Mouse (Mus musculus) hindbrain, postnatal 0 days (tissue): ENCODE results near the gene Rgmb. TPM values are rescaled to one million over a fixed set of nuclear protein-coding genes. Genes with fewer than 3 reads are reported as not detected.

Source experiments
- ATAC-seq: fragments of 200-750 bp; cut with Nextera tagmentation; 2 replicates; pipeline ENCODE4 v1.8.0; 2017; ENCODE audit warnings: mild to moderate bottlenecking, moderate TSS enrichment, moderate library complexity
- DNase-seq: peaks from one replicate; pipeline ENCODE4 v3.0.0-alpha.2; 2015; ENCODE audit warnings: low spot score
- H3K27ac ChIP-seq: fragments of 300-500 bp; sonication (generic); 2 replicates; pipeline ENCODE4 v1.5.1; 2014; ENCODE audit warnings: mild to moderate bottlenecking
- H3K27me3 ChIP-seq: fragments of 300-500 bp; sonication (generic); 2 replicates; pipeline ENCODE4 v1.6.1; 2014; ENCODE audit warnings: low read length, mixed read lengths; ENCODE audit not compliant: insufficient read depth
- H3K36me3 ChIP-seq: fragments of 300-500 bp; sonication (generic); 2 replicates; pipeline ENCODE4 v1.6.1; 2014; ENCODE audit warnings: low read length, mixed read lengths; ENCODE audit not compliant: insufficient read depth
- H3K4me1 ChIP-seq: fragments of 300-500 bp; sonication (generic); 2 replicates; pipeline ENCODE4 v1.6.1; 2014; ENCODE audit warnings: antibody characterized with exemption, low read length, mixed read lengths; ENCODE audit not compliant: insufficient read depth
- H3K4me2 ChIP-seq: fragments of 300-500 bp; sonication (generic); 2 replicates; pipeline ENCODE4 v1.6.1; 2014; ENCODE audit warnings: low read depth, mild to moderate bottlenecking, low read length, moderate library complexity, mixed read lengths
- H3K4me3 ChIP-seq: fragments of 300-500 bp; sonication (generic); 2 replicates; pipeline ENCODE4 v1.5.1; 2014; ENCODE audit warnings: low read length
- H3K9ac ChIP-seq: fragments of 300-500 bp; sonication (generic); replicated peaks from 2 replicates; pipeline ENCODE4 v1.6.1; 2014; ENCODE audit warnings: mild to moderate bottlenecking, low read length, moderate library complexity, mixed read lengths
- H3K9me3 ChIP-seq: fragments of 300-500 bp; sonication (generic); 2 replicates; pipeline ENCODE4 v1.6.1; 2016; ENCODE audit warnings: low read length, mixed read lengths
- CTCF ChIP-seq: IDR thresholded peaks from 2 replicates; pipeline ENCODE4 v1.5.1; 2016; ENCODE audit warnings: antibody characterized with exemption, control low read depth, low read depth
- WGBS: fragments of 180-500 bp; shearing (Covaris S2); extraction: QIAGEN DNeasy Blood & Tissue Kit; methylation state at CpG from one replicate; pipeline ENCODE4 v1.1.7; 2014; 5-methylcytosine and 5-hydroxymethylcytosine counted together
- polyA plus RNA-seq: library from polyadenylated mRNA; unstranded; fragments of >200 nt; fragmentation: Nextera tagmentation; extraction: Ambion mirVana; gene quantifications from 2 replicates; pipeline ENCODE4 v1.2.1, GENCODE M21; 2015
- total RNA-seq: library from RNA; depleted of rRNA; stranded (reverse); fragments of >200 nt; gene quantifications from 2 replicates; pipeline ENCODE4 v1.2.3, GENCODE M21; 2014

Gene Rgmb
- total and polyA plus RNA-seq, 2 experiments from 2014 or later: 52.8 to 131 TPM

GRCm38 (mm10) chr17:15823215-15823614, 7.6 kb downstream of the Rgmb start:
- H3K27me3 ChIP-seq: no peaks in the 10 kb centered on the region
- no peak overlapping the region for H3K27ac ChIP-seq
- no peaks in the 10 kb centered on the region for H3K36me3 ChIP-seq
- H3K9me3 ChIP-seq: no peaks in the 10 kb centered on the region
- ATAC-seq (no peak), DNase-seq (no peak)
- no peaks in the 10 kb centered on the region for H3K4me1 ChIP-seq
- H3K4me2 ChIP-seq: peak overlapping the region; percentile 92
- no peak for TF ChIP-seq CTCF
- H3K4me3 ChIP-seq: peak overlapping the region; percentile 81
- peak overlapping the region; percentile 86; the same call in 1 of the 2 replicates for H3K9ac ChIP-seq
- WGBS: 36% methylated on average over 5 of the region's 5 CpGs

- Histone ChIP-seq H3K4me2 (0 out of 2 replicates have a peak overlapping the region, but pooled peaks have one; percentile 17), H3K36me3 (no peaks in the 10 kb centered on the region), H3K9me3 (no peaks in the 10 kb centered on the region), H3K4me3 (no peak overlapping the region), H3K4me1 (no peaks in the 10 kb centered on the region), H3K9ac (no peak overlapping the region), H3K27me3 (no peaks in the 10 kb centered on the region), H3K27ac (no peak overlapping the region)
- WGBS: 79% methylated on average over 7 of the region's 7 CpGs
- no peak for TF ChIP-seq CTCF
- ATAC-seq: no peak
- no peak for DNase-seq
Measured at GRCm38 (mm10) chr17:15822376-15822775, 8.5 kb downstream of the Rgmb start.

- H3K9me3 ChIP-seq: no peaks in the 10 kb centered on the region
- H3K4me2 ChIP-seq: no peak overlapping the region
- no peak for TF ChIP-seq CTCF
- H3K27ac ChIP-seq: no peak overlapping the region
- no peaks in the 10 kb centered on the region for H3K36me3 ChIP-seq
- ATAC-seq: no peak
- WGBS: 83% methylated on average over 4 of the region's 4 CpGs
- H3K27me3 ChIP-seq: no peaks in the 10 kb centered on the region
- no peak overlapping the region for H3K9ac ChIP-seq
- no peak for DNase-seq
- no peaks in the 10 kb centered on the region for H3K4me1 ChIP-seq
- H3K4me3 ChIP-seq: no peak overlapping the region
Measured at GRCm38 (mm10) chr17:15821706-15822105, 9.1 kb downstream of the Rgmb start.

GRCm38 (mm10) chr17:15820761-15821160, 10.1 kb downstream of the Rgmb start:
- no peak for TF ChIP-seq CTCF
- Histone ChIP-seq H3K27me3 (no peaks in the 10 kb centered on the region), H3K36me3 (no peaks in the 10 kb centered on the region), H3K9ac (no peak overlapping the region), H3K27ac (no peak overlapping the region), H3K9me3 (no peaks in the 10 kb centered on the region), H3K4me2 (0 out of 2 replicates have a peak overlapping the region, but pooled peaks have one; percentile 18), H3K4me3 (no peak overlapping the region), H3K4me1 (no peaks in the 10 kb centered on the region)
- no peak for DNase-seq
- no peak for ATAC-seq
- 80% methylated on average over 10 of the region's 10 CpGs for WGBS

GRCm38 (mm10) chr17:15820146-15820545, 10.7 kb downstream of the Rgmb start:
- TF ChIP-seq CTCF: no peak
- Histone ChIP-seq H3K9me3 (no peaks in the 10 kb centered on the region), H3K4me2 (no peak overlapping the region), H3K9ac (no peak overlapping the region), H3K4me1 (peaks cover 3% of the 10 kb centered on the region; the same call in 1 of the 2 replicates), H3K36me3 (peaks cover 3% of the 10 kb centered on the region; the same call in 1 of the 2 replicates), H3K27me3 (no peaks in the 10 kb centered on the region), H3K27ac (no peak overlapping the region), H3K4me3 (no peak overlapping the region)
- ATAC-seq (no peak), DNase-seq (no peak)
- WGBS: 47% methylated on average over 6 of the region's 6 CpGs

- no peak for ATAC-seq
- no peak for DNase-seq
Measured at GRCm38 (mm10) chr17:15818372-15818771, 12.5 kb downstream of the Rgmb start.

GRCm38 (mm10) chr17:15817634-15818033, 13.2 kb downstream of the Rgmb start:
- Histone ChIP-seq H3K9ac (no peak overlapping the region), H3K27ac (no peak overlapping the region), H3K36me3 (peaks cover 3% of the 10 kb centered on the region; the same call in 1 of the 2 replicates), H3K4me1 (peaks cover 21% of the 10 kb centered on the region), H3K9me3 (no peaks in the 10 kb centered on the region), H3K4me2 (no peak overlapping the region), H3K27me3 (no peaks in the 10 kb centered on the region), H3K4me3 (no peak overlapping the region)
- ATAC-seq: no peak
- WGBS: 87% methylated on average over 2 of the region's 2 CpGs
- TF ChIP-seq CTCF: no peak
- DNase-seq: no peak

More at GRCm38 (mm10) chr17:15818372-15818771, 12.5 kb downstream of the Rgmb start:
- 82% methylated on average over 8 of the region's 8 CpGs for WGBS
- Histone ChIP-seq H3K9me3 (no peaks in the 10 kb centered on the region), H3K4me3 (no peak overlapping the region), H3K9ac (no peak overlapping the region), H3K36me3 (peaks cover 3% of the 10 kb centered on the region; the same call in 1 of the 2 replicates), H3K4me1 (peaks cover 19% of the 10 kb centered on the region; the same call in 1 of the 2 replicates), H3K4me2 (no peak overlapping the region), H3K27me3 (no peaks in the 10 kb centered on the region), H3K27ac (no peak overlapping the region)
- TF ChIP-seq CTCF: no peak
